Mouse (Mus musculus) CH12F3 (cell line): ENCODE data around the gene Efhb.

Source experiments
- in situ Hi-C: fragments of 300-500 bp; cut with MboI; formaldehyde crosslinking; loops from 2 replicates; pipeline ENCODE4 v1.14.3; 2020; ENCODE audit warnings: low sequenced_read_pairs

Gene Efhb

GRCm38 (mm10) chr17:53462603-53463495, at the start of gene Efhb:
TSS of gene Efhb (minus strand) at chr17:53463321.
- in situ Hi-C loops: no loop called here

- in situ Hi-C loops: no loop called here
Measured at GRCm38 (mm10) chr17:53512311-53512951, 49.3 kb upstream of the Efhb start.

- in situ Hi-C loops: no loop called here
Measured at GRCm38 (mm10) chr17:53502966-53503365, 39.8 kb upstream of the Efhb start.

DNA sequence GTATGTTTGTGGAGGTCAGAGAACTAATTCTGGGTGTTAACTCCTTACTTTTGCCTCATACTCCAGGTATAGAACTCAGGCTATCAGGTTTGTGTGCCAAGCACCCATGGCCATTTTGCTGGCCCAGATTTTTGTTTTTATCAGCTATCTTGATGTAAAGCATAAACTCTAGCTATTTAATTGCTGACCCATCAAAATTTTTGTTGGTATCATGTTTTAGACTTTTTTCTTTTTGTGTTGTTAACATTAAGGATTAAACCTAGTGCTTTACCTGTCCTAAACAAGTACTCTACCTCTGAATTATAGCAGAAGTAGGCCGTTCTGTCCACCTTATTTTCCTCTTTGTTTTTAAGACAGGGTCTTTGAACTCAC, 25.9 kb upstream of the Efhb start:
- in situ Hi-C loops: no loop called here

- in situ Hi-C loops: no loop called here
Measured at GRCm38 (mm10) chr17:53488291-53489006, 25.3 kb upstream of the Efhb start.

GRCm38 (mm10) chr17:53480433-53480832, 17.3 kb upstream of the Efhb start:
- in situ Hi-C loops: no loop called here

- in situ Hi-C loops: no loop called here
Measured at GRCm38 (mm10) chr17:53479604-53480041, 16.5 kb upstream of the Efhb start.

DNA sequence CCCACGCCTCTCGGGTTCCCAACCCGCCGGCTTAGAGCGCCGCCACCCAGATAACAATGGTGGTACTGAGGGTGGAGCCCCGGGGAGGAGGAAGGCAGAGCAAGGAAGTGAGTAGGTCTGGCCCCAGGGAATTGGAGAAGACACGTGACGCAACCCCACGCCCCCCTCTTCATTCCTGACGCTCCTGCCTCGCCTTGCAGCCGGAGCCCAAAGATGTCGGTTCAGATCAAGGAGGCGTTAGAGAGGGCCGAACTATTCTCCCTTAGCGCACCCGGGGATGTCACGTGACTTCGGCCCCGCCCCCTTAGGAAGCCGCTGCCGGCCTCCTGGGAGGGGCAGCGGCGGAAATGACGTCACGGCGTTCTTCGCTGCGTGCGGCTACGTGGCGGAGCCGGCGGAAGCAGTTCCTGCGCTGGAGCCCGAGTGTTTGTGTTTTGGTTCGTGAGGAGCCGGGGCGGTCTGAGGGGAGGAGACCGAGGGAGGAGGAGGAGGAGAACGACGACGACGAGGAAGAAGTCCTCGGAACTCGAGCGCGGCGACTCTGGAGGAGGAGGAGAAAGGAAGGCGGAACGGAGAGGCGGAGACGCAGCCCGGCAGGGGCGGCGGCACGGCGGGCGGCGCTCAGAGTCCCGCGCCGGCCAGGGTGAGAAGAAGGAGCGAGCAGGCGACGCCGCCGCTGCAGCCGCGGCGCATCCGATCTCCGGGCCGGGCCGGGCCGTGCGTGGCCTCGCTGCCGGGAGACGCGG, 15.9 kb upstream of the Efhb start, which contains the start of gene Rab5a:
Rab5a (plus strand) TSS at position 377 of the 746 bp plus-strand sequence.
- in situ Hi-C loops: no loop called here

DNA sequence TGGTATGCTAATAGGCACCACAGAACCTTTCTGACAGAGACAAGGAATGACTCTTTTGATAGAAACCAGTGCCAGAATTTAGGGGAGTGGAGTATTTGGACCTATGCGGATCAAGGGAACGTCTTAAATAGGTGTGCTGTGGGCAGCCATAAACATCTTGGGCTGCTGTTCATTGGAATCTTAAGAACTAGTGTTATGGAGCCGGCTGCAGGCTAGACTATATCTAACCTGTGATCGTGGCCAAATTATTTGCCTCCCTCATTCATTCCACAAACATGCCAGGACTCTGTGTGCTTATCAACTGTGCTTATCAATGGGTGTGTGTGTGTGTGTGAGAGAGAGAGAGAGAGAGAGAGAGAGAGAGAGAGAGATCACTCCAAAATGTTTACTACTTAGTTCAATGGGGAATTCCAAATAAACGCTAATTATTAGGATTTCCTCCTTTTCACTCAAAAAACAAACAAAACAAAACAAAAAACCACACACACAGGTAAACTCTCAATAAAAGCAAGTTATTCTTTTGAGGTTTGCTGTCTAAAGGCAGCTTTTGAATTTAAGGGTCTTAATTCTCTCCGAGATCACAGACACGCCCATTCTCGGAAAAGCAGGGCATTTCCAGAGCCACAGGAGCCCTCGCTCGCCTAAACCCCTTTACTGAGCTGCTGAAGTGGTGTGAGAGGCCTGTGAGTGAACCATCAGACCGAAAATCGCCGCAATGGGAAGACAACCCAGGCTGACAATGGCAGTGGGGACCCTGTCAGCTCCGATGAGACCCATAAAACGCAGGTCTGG, 15.1 kb upstream of the Efhb start:
- in situ Hi-C loops: no loop called here

GRCm38 (mm10) chr17:53468697-53469096, 5.6 kb upstream of the Efhb start:
- in situ Hi-C loops: no loop called here

- in situ Hi-C loops: no loop called here
Measured at GRCm38 (mm10) chr17:53465569-53465968, 2.4 kb upstream of the Efhb start.

GRCm38 (mm10) chr17:53463496-53463840, 347 bp upstream of the Efhb start:
- in situ Hi-C loops: no loop called here

DNA sequence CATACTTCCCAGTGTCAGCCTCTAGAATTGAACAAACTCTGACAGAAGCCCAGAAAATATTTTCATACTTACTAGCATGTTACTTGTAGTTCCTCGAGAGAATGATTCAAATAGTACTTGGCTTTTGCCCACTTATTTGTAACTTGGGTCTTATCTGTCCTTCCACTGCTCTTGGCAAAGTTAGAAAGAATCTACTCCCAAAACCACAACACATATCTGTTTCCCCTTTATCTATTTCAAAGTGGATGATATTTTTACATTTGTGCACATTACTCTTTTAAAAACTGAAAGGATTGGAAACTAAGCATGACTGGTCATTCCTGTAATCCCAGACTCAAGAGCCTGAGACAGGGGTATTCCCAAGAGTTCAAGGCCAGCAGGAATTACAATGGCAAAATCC, 6.4 kb downstream of the Efhb start:
- in situ Hi-C loops: no loop called here

DNA sequence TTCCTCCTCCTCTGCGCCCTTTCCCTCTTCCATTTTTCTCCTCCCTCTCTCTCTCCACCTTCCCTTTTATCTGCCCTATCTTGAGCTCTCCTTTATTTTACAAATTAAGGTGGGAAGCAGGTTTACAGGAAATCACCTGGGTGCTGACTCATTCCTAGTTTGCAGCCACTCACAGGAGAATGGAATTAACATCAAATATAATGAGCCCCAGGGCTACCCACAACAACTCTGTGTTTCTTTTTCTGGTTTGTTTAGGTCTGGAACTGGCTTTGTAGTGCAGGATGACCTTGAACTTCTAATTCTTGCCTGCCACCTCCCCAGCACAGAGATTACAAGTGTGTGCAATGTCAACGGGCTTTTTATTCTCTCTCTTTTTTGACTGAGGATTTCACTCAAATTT, 7.0 kb downstream of the Efhb start:
- in situ Hi-C loops: no loop called here

- in situ Hi-C loops: no loop called here
Measured at GRCm38 (mm10) chr17:53402689-53403306, 60.3 kb downstream of the Efhb start.

DNA sequence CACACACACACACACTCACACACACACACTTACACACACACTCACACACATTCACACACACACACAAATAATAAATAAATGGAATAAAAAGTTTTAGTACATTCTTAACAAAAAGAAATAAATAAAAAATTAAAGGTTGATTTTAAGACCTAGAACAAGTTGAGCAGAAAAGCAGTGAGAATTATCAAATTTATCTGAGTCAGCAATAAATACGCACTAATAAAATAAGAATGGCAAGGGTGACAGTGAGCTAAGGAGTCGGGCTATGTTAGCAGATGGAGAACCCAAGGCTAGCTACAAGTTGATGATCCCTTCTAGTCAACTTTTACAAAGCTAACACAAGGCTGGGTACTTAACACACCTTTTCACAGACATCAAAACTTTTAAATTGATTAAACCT, 69.9 kb downstream of the Efhb start:
- in situ Hi-C loops: loop anchor here (25.0 kb wide), 1 partner anchor 831 kb away; no protein-coding TSS in a partner anchor

DNA sequence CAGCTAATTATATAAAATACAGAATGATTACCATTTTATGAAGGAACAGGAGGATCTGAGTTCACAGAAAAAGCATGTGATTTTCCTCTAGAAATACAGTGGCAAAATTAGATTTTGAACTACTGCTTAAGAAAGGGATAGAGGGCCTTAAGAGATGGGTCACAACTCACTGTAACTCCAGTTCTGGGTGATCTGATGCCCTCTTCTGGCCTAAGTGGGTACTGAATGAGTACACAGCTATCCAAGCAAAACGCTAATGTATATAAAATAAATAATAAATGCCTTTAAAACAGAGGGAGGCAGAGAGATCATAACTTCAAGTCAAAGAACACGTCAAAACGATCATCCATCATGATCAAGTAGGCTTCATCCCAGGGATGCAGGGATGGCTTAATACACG, 73.6 kb downstream of the Efhb start:
- in situ Hi-C loops: loop anchor here (25.0 kb wide), 1 partner anchor 827 kb away; no protein-coding TSS in a partner anchor

GRCm38 (mm10) chr17:53387581-53388473, 75.3 kb downstream of the Efhb start:
- in situ Hi-C loops: loop anchor here (25.0 kb wide), 1 partner anchor 826 kb away; no protein-coding TSS in a partner anchor
